ENCODE assay signal across 15 mouse cellular contexts in the genomic region with DNA sequence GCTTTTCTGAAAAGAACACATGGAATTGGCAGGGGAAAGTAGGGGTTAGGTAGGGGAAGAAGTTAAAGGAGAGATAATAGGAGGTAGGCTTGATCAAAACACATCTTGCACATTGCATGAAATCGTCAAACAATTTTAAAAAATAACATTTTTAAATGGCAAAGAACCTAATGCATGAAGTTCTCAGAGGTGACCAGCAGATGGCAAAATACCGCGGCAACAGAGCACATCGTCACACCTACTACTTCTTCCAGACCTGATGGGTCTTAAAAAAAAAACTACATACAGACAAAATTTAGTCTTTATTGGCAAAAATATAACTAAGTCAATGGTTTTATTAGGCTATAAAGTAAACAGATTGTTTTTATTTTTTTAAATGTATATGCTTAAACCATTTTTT. TPM values are rescaled to one million over a fixed set of nuclear protein-coding genes. Genes with fewer than 3 reads are reported as not detected.
DNase-seq lines count a peak whose midpoint lies in the region; ATAC-seq and TF ChIP-seq lines count a peak whose summit lies in the region.
"Had no signal": no experiment of that assay in that cellular context is flagged by ENCODE, and none has a peak within 500 bp of the region (broad histone marks: within the 10 kb centered on the region; RNA-seq: fewer than 3 reads in every experiment).

No protein-coding gene starts in this region.

- H3K9ac ChIP-seq in liver, postnatal 0 days (replicated peaks): no peak overlapping the region
- no peak overlapping the region for H3K9ac ChIP-seq in ES-E14 (ENCODE audit: insufficient read depth, low read depth, low read length, poor library complexity, severe bottlenecking)
- H3K9ac ChIP-seq: embryonic facial prominence, embryonic 13.5 days; limb, embryonic 13.5 days; midbrain, embryonic 12.5 days had no signal

- H3K4me1 ChIP-seq in liver, postnatal 0 days (ENCODE audit: insufficient read depth): no peaks in the 10 kb centered on the region
- H3K4me1 ChIP-seq in ES-E14 (ENCODE audit: control insufficient read depth in 2 of 2, insufficient read depth in 2 of 2, low read length in 2 of 2, poor library complexity in 1 of 2): no peaks in the 10 kb centered on the region

- TF ChIP-seq CTCF in liver, postnatal 0 days (IDR thresholded peaks at IDR 0.05; ENCODE audit: low read depth): peak; percentile 31; the same call in 1 of the 2 replicates

- WGBS in liver, postnatal 0 days (ENCODE audit: insufficient replicate concordance): 37% methylated on average over 4 of the region's 4 CpGs

- no peaks in the 10 kb centered on the region for H3K36me3 ChIP-seq in liver, postnatal 0 days (replicated peaks; ENCODE audit: insufficient read depth, low read length)
- H3K36me3 ChIP-seq in ES-E14 (ENCODE audit: control insufficient read depth, insufficient read depth, low read length, poor library complexity, severe bottlenecking): no peaks in the 10 kb centered on the region
- H3K36me3 ChIP-seq: embryonic facial prominence, embryonic 13.5 days had no signal

- no peaks in the 10 kb centered on the region for H3K9me3 ChIP-seq in liver, postnatal 0 days (ENCODE audit: low read length)
- H3K9me3 ChIP-seq in ES-E14 (ENCODE audit: control insufficient read depth, insufficient read depth, low read depth, low read length): no peaks in the 10 kb centered on the region
- H3K9me3 ChIP-seq: embryonic facial prominence, embryonic 13.5 days; limb, embryonic 13.5 days; midbrain, embryonic 12.5 days had no signal

- DNase-seq in gastrocnemius, postnatal 14 days: peak; percentile 6
- no peak for DNase-seq in gastrocnemius, adult 8-10 months (ENCODE audit: low spot score in 2 of 2)
- DNase-seq in liver, postnatal 0 days: no peak
- DNase-seq in liver (no peak), ES-E14 (ENCODE audit: low read depth, low spot score) (no peak)
- DNase-seq in induced T-regulatory cell, adult 2 months (ENCODE audit: low read depth): peak; percentile 25
- DNase-seq in B cell, adult 2 months: no peak
- no peak for DNase-seq in adrenal gland, postnatal 4 days (ENCODE audit: low spot score in 2 of 2)
- DNase-seq: thymus, adult 2 months had no signal

- in situ Hi-C loops in ES-E14 (cut with MboI; ENCODE audit: low sequenced_read_pairs in 2 of 2, unreplicated experiment in 2 of 2): no loop called here

- H3K27ac ChIP-seq in liver, postnatal 0 days (ENCODE audit: low read depth): no peak overlapping the region
- H3K27ac ChIP-seq in ES-E14 (ENCODE audit: insufficient read depth, low read depth, low read length, poor library complexity, severe bottlenecking): no peak overlapping the region
- H3K27ac ChIP-seq: embryonic facial prominence, embryonic 13.5 days; midbrain, embryonic 12.5 days had no signal

- H3K4me2 ChIP-seq in liver, postnatal 0 days (ENCODE audit: low read depth, low read length): no peak overlapping the region
- H3K4me2 ChIP-seq: embryonic facial prominence, embryonic 13.5 days; midbrain, embryonic 12.5 days had no signal

- no peak for ATAC-seq in liver, postnatal 0 days

- no peak for TF ChIP-seq EP300 in liver, postnatal 0 days (IDR thresholded peaks at IDR 0.05; ENCODE audit: low read depth)

- H3K4me3 ChIP-seq in liver, postnatal 0 days (ENCODE audit: low read depth, low read length): no peak overlapping the region
- no peak overlapping the region for H3K4me3 ChIP-seq in ES-E14 (ENCODE audit: insufficient read depth in 1 of 2, low read depth in 1 of 2, low read length in 2 of 2, poor library complexity in 1 of 2, severe bottlenecking in 1 of 2)
- H3K4me3 ChIP-seq: embryonic facial prominence, embryonic 13.5 days; limb, embryonic 13.5 days; midbrain, embryonic 12.5 days had no signal

- H3K27me3 ChIP-seq in liver, postnatal 0 days (ENCODE audit: insufficient read depth, low read length): no peaks in the 10 kb centered on the region
- H3K27me3 ChIP-seq: embryonic facial prominence, embryonic 13.5 days had no signal

- intact Hi-C loops in gastrocnemius, postnatal 14 days (cut with DNase I; ENCODE audit: low total_unique reads): no loop called here

TF ChIP-seq in ES-E14, 5 proteins besides CTCF, POLR2A, EP300 and RAD21:
- TF ChIP-seq ZC3H11A (IDR thresholded peaks at IDR 0.05; ENCODE audit: borderline replicate concordance, low read depth, low read length) (peak; percentile 8; the same call in 1 of the 2 replicates), CHD2 (IDR thresholded peaks at IDR 0.05; ENCODE audit: low read depth, low read length) (no peak)

RNA-seq across cellular contexts. Expression of gene Gm21954, which starts 22.3 kb away (rescaled TPM):
- not detected for total RNA-seq in gastrocnemius, postnatal 14 days (2021)
- total RNA-seq in gastrocnemius, adult 8-10 months (2022): not detected
- polyA plus RNA-seq in liver, postnatal 0 days (2015; fragmentation: Nextera tagmentation; extraction: Ambion mirVana): not detected in 2 replicates
- not detected in 2 replicates for total RNA-seq in ES-E14 (2012; rRNA removed)
- total RNA-seq in adrenal gland, postnatal 4 days (2021): not detected
- total RNA-seq: gastrocnemius, adult 18-20 months; heart, postnatal 14 days; neutrophil, adult 5-6 weeks had no signal
- polyA plus RNA-seq: embryonic facial prominence, embryonic 13.5 days; limb, embryonic 13.5 days; midbrain, embryonic 12.5 days; thymus, adult 2 months had no signal

Comparison
In these comparisons a context has a peak if more than half of its experiments do, and no peak if none do; other contexts are left out.
1. DNase-seq: peak in gastrocnemius, postnatal 14 days (single experiment) and induced T-regulatory cell, adult 2 months (single experiment); none in gastrocnemius, adult 8-10 months (0 of 2), liver, postnatal 0 days (single experiment), liver (single experiment), ES-E14 (single experiment), B cell, adult 2 months (0 of 2) and adrenal gland, postnatal 4 days (0 of 2).